ENCODE assay signal across 8 mouse cellular contexts in genomic region chr9:67633761-67634441, GRCm38 (mm10).
DNase-seq lines count a peak whose midpoint lies in the region; ATAC-seq and TF ChIP-seq lines count a peak whose summit lies in the region.

No protein-coding gene starts in this region.

- TF ChIP-seq POLR2A in spleen, adult 2 months (IDR thresholded peaks at IDR 0.05; ENCODE audit: low read depth, low read length): no peak
- peak; percentile 4 for TF ChIP-seq POLR2A in kidney, adult 2 months (IDR thresholded peaks at IDR 0.05; ENCODE audit: low read depth, low read length)

- WGBS in spleen, adult 2 months: 2% methylated on average over 60 of the region's 61 CpGs
- under 1% methylated on average over 61 of the region's 61 CpGs for WGBS in embryonic facial prominence, embryonic 10.5 days
- 1% methylated on average over 61 of the region's 61 CpGs for WGBS in kidney, adult 2 months
- under 1% methylated on average over 60 of the region's 61 CpGs for WGBS in limb, embryonic 12.5 days
- WGBS in midbrain, postnatal 0 days: under 1% methylated on average over 56 of the region's 61 CpGs

- H3K4me3 ChIP-seq in spleen, adult 2 months (ENCODE audit: extremely low read depth, insufficient read depth, insufficient read length): peak overlapping the region; percentile 55
- peak overlapping the region; percentile 89 for H3K4me3 ChIP-seq in embryonic facial prominence, embryonic 10.5 days
- H3K4me3 ChIP-seq in kidney, adult 2 months (ENCODE audit: insufficient read depth, low read depth, low read length): peak overlapping the region; percentile 88
- H3K4me3 ChIP-seq in limb, embryonic 12.5 days (replicated peaks): peak overlapping the region; percentile 86
- H3K4me3 ChIP-seq in midbrain, postnatal 0 days (ENCODE audit: low read depth, low read length): peak overlapping the region; percentile 58

- H3K27me3 ChIP-seq in spleen, adult 2 months (ENCODE audit: control insufficient read depth, insufficient read depth, low read length): peaks cover 11% of the 10 kb centered on the region
- H3K27me3 ChIP-seq in embryonic facial prominence, embryonic 10.5 days (replicated peaks; ENCODE audit: low read depth, poor library complexity, severe bottlenecking): peaks cover 24% of the 10 kb centered on the region
- H3K27me3 ChIP-seq in kidney, adult 2 months (replicated peaks; ENCODE audit: control insufficient read depth, insufficient read depth, low read length): no peaks in the 10 kb centered on the region
- 0 out of 2 replicates have a peak, but pooled peaks cover 5% of the 10 kb centered on the region for H3K27me3 ChIP-seq in limb, embryonic 12.5 days
- H3K27me3 ChIP-seq in midbrain, postnatal 0 days (ENCODE audit: insufficient read depth, low read length): no peaks in the 10 kb centered on the region

- peaks cover 4% of the 10 kb centered on the region for H3K4me1 ChIP-seq in spleen, adult 2 months (ENCODE audit: control insufficient read depth, insufficient read depth, insufficient read length)
- H3K4me1 ChIP-seq in embryonic facial prominence, embryonic 10.5 days: peaks cover 42% of the 10 kb centered on the region
- peaks cover 7% of the 10 kb centered on the region; the same call in 1 of the 2 replicates for H3K4me1 ChIP-seq in kidney, adult 2 months (ENCODE audit: control insufficient read depth, insufficient read depth, low read length)
- peaks cover 23% of the 10 kb centered on the region for H3K4me1 ChIP-seq in limb, embryonic 12.5 days (replicated peaks)
- H3K4me1 ChIP-seq in midbrain, postnatal 0 days (ENCODE audit: insufficient read depth, low read length): peaks cover 6% of the 10 kb centered on the region

- H3K9ac ChIP-seq in limb, embryonic 12.5 days (replicated peaks): peak overlapping the region; percentile 83
- H3K9ac ChIP-seq in midbrain, postnatal 0 days (replicated peaks; ENCODE audit: low read length, poor library complexity, severe bottlenecking): peak overlapping the region; percentile 54

- no peak for TF ChIP-seq CTCF in spleen, adult 2 months (IDR thresholded peaks at IDR 0.05; ENCODE audit: extremely low read depth, insufficient read depth, insufficient read length, insufficient replicate concordance)
- TF ChIP-seq CTCF in kidney, adult 2 months (conservative IDR thresholded peaks at IDR 0.05; ENCODE audit: insufficient read depth, insufficient read length, low read depth, low read length): no peak
- TF ChIP-seq CTCF in midbrain, postnatal 0 days (IDR thresholded peaks at IDR 0.05): 0 out of 2 replicates have a peak, but pooled peaks have one; percentile 1

- H3K36me3 ChIP-seq in spleen, adult 2 months (ENCODE audit: control insufficient read depth, insufficient read depth, low read length): no peaks in the 10 kb centered on the region
- H3K36me3 ChIP-seq in embryonic facial prominence, embryonic 10.5 days (replicated peaks): no peaks in the 10 kb centered on the region
- H3K36me3 ChIP-seq in kidney, adult 2 months (ENCODE audit: control insufficient read depth, insufficient read depth, low read length): no peaks in the 10 kb centered on the region
- no peaks in the 10 kb centered on the region for H3K36me3 ChIP-seq in limb, embryonic 12.5 days
- H3K36me3 ChIP-seq in midbrain, postnatal 0 days (ENCODE audit: insufficient read depth, low read length): no peaks in the 10 kb centered on the region

- peak overlapping the region; percentile 99 for H3K4me2 ChIP-seq in limb, embryonic 12.5 days
- peak overlapping the region; percentile 80 for H3K4me2 ChIP-seq in midbrain, postnatal 0 days (ENCODE audit: low read depth, low read length, poor library complexity, severe bottlenecking)

- no peak for DNase-seq in spleen, adult 2 months (ENCODE audit: low read depth in 1 of 2, low spot score in 2 of 2)
- DNase-seq in spleen, adult 12 weeks (ENCODE audit: low spot score): no peak
- DNase-seq in embryonic facial prominence, embryonic 10.5 days (ENCODE audit: low spot score): peak; percentile 83
- peak; percentile 71 to 73 for DNase-seq in heart, adult 18-20 months
- DNase-seq in kidney, adult 2 months: peak; percentile 73
- peak; percentile 84 for DNase-seq in midbrain, postnatal 0 days (ENCODE audit: low spot score)
- peak; percentile 84 for DNase-seq in testis, postnatal 10 days (ENCODE audit: low spot score)

- H3K9me3 ChIP-seq in embryonic facial prominence, embryonic 10.5 days: no peaks in the 10 kb centered on the region
- H3K9me3 ChIP-seq in limb, embryonic 12.5 days: no peaks in the 10 kb centered on the region
- H3K9me3 ChIP-seq in midbrain, postnatal 0 days (ENCODE audit: low read length): no peaks in the 10 kb centered on the region

- H3K27ac ChIP-seq in spleen, adult 2 months (ENCODE audit: insufficient read depth, low read length): no peak overlapping the region
- H3K27ac ChIP-seq in embryonic facial prominence, embryonic 10.5 days (replicated peaks): peak overlapping the region; percentile 94
- H3K27ac ChIP-seq in kidney, adult 2 months (ENCODE audit: insufficient read depth, low read depth, low read length): peak overlapping the region; percentile 49; the same call in 1 of the 2 replicates
- H3K27ac ChIP-seq in limb, embryonic 12.5 days: peak overlapping the region; percentile 78
- H3K27ac ChIP-seq in midbrain, postnatal 0 days (ENCODE audit: low read depth, low read length): peak overlapping the region; percentile 65

- peak; percentile 69; the same call in 1 of the 2 replicates for ATAC-seq in limb, embryonic 12.5 days (ENCODE audit: insufficient number of reproducible peaks, insufficient read depth, low FRiP score, low TSS enrichment, low read depth)
- peak; percentile 80 for ATAC-seq in midbrain, postnatal 0 days (ENCODE audit: low FRiP score)

Comparison
In these comparisons a context has a peak if more than half of its experiments do, and no peak if none do; other contexts are left out.
1. DNase-seq: peak in embryonic facial prominence, embryonic 10.5 days (single experiment), heart, adult 18-20 months (2 of 2), kidney, adult 2 months (single experiment), midbrain, postnatal 0 days (single experiment) and testis, postnatal 10 days (single experiment); none in spleen, adult 2 months (0 of 2) and spleen, adult 12 weeks (single experiment).
2. Peak in every context shown above with its lines, with median percentiles within 50 percentile points of each other: H3K4me3 ChIP-seq.